Mouse (Mus musculus): ENCODE data around the gene Rptor. TPM values are rescaled to one million over a fixed set of nuclear protein-coding genes. Genes with fewer than 3 reads are reported as not detected.

Gene Rptor
- polyA plus RNA-seq, 1 experiment, result 34.4 TPM

DNA sequence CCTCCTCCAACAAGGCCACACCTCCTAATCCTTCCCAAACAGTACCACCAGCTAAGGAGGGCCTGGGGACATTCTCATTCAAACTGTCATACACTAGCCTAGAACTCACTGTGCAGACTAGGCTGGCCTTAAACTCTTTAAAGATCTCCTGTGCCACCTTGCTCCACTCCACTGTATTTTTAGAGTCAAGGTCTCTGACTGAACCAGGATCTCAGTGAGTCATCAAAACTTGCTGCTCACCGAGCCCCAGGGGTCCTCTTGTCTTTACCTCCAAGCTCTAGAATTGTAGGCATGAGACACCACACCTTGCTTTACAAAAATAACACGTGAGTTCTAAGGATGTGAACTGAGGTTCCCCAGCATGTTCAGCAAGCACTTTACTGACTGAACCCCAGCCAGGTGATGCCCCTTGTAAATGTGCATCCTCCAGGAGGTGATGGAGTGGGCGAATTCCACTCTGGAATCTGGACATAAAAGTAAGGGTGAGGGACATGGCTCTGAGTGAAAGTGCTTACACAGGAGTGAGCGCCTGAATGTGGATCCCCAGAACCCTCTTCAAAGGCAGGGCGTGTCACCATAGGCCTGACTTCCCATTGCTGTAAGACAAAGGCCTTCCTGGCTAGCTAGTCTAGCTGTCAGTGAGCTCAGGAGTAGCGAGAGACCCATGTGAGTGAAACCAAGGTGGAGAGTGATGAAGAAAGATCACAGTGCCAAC, 89.6 kb downstream of the Rptor start:
- DNase-seq (ENCODE audit: low read depth), result no peak
- no peak for TF ChIP-seq POLR2A (IDR thresholded peaks at IDR 0.05; ENCODE audit: borderline replicate concordance, extremely low read depth, insufficient read depth, insufficient read length, poor library complexity, severe bottlenecking)
- TF ChIP-seq CTCF (IDR thresholded peaks at IDR 0.05; ENCODE audit: borderline replicate concordance, extremely low read depth, insufficient read depth, insufficient read length), result no peak

DNA sequence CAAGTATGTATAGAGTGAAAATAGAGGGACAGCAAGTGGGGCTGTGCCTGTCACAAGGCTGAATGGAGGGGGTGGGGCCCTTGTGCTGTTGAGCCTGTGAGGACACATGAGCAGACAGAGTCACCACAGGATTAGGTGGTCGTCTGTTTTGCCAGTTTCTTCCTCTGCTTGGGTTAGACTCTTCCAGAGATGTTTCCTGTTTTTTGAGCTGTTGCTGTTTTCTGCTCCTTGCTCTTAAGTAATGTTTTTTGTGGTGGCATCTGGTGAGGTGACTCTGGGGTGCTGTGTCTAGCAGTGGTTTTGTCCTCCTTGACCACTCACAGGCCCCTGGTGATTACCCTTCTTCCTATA, 90.2 kb downstream of the Rptor start:
- TF ChIP-seq CTCF (IDR thresholded peaks at IDR 0.05; ENCODE audit: borderline replicate concordance, extremely low read depth, insufficient read depth, insufficient read length) (no peak), POLR2A (IDR thresholded peaks at IDR 0.05; ENCODE audit: borderline replicate concordance, extremely low read depth, insufficient read depth, insufficient read length, poor library complexity, severe bottlenecking) (no peak)

DNA sequence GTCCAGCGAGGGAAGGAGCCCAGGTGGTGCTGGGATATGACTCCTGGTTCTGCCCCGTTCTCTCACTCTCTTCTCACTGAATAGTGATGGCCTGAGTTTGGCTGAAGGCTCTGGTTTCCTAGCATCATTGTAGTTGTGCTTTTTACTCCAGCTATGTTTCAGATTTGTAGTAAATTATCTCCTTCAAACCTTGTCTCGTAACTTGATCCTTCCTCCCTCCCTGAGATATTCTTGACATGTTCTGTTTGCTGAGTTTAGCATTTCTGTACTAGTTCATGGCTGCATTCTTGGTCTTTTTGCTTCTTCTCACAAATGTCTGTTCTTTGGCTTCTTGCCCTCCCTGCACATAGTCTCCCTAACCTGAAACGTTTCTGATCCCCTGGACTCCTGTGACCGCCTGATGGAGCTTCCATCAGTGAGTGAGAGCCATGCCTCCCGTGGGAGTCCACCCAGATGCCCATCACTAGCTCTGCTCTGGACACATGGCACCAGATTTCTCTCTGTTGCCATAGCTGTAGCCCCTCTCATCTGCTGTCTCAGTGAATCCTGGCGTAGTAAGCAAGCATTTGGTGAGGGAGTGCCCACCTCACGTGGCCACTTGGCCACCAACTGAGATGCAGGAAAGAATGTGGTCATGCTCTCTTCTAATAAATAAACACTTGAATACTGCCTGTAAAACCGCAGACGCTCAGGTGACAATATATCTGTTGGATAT, 91.6 kb downstream of the Rptor start:
- no peak for DNase-seq (ENCODE audit: low read depth)
- TF ChIP-seq CTCF (IDR thresholded peaks at IDR 0.05; ENCODE audit: borderline replicate concordance, extremely low read depth, insufficient read depth, insufficient read length), result no peak

More for the DNA sequence above, 90.2 kb downstream of the Rptor start:
- no peak for DNase-seq (ENCODE audit: low read depth)

DNA sequence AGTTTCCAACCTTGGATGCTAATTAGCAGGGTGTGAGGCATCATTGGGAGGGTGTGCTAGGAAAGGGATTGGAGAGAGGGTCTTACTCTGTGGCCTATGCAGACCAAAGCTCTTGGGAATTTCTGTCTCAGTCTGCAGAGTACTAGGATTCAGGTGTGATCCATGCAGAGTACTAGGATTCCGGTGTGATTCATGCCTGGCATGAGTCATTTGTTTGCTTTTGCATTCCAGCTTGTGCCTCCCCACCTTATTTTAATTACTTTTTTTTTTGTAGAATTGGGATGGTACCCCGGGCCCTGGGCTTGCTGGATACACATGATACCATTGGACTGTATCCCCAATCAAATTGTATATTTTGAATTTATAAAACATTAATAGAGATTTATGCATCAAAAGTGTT, 93.7 kb downstream of the Rptor start:
- TF ChIP-seq CTCF (IDR thresholded peaks at IDR 0.05; ENCODE audit: borderline replicate concordance, extremely low read depth, insufficient read depth, insufficient read length) (no peak), POLR2A (IDR thresholded peaks at IDR 0.05; ENCODE audit: borderline replicate concordance, extremely low read depth, insufficient read depth, insufficient read length, poor library complexity, severe bottlenecking) (no peak)

DNA sequence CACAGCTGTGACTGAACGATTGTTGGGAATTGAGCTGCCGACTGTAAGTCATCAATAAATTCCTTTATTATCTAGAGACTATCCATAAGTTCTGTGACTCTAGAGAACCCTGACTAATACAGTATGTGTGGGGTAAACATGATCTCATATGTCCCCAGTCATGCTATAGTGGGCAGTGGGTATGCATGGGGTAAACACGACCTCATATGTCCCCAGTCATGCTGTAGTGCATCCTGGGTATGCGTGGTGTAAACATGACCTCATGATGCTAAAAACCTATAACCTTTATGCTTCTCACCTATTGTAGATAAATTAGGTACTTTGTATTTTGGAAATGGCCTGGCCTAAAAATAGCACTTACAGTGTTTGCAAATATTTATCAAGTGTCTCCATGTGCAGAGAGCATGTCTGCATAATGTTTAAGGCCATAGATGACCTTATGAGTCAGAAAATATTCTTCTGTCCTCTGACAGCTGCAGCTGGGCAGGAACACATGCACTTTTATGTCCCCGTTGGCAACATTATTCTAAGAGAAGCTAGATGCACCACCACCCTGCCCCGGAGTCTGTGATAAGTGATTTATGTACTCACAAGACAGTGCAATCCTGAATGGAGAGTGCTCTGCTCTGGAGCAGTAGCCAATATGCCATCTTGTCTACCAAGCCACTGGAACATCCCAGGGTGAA, 102.8 kb downstream of the Rptor start:
- no peak for TF ChIP-seq POLR2A (IDR thresholded peaks at IDR 0.05; ENCODE audit: borderline replicate concordance, extremely low read depth, insufficient read depth, insufficient read length, poor library complexity, severe bottlenecking)
- no peak for TF ChIP-seq CTCF (IDR thresholded peaks at IDR 0.05; ENCODE audit: borderline replicate concordance, extremely low read depth, insufficient read depth, insufficient read length)
- no peak for DNase-seq (ENCODE audit: low read depth)

More for the DNA sequence above, 93.7 kb downstream of the Rptor start:
- DNase-seq (ENCODE audit: low read depth), result no peak

DNA sequence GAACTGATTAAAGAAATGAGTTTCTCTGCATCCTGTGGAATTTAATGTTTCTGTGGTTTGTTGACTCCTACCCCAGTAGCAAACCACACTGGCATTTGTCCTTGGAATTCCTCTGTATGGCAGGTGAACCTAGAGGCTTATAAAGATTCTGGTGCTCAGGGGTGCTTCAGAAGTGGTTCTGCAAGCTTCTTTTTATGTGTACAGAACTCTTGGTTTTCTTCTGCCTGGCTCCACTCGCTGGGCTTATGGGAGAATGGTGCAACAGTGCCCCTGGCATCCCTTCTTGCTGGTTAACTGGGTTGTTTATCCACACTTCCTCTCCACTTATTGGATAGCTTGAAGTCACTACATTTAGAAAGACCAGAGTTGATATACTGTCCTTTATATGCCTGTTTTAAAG, 104.6 kb downstream of the Rptor start:
- TF ChIP-seq POLR2A (IDR thresholded peaks at IDR 0.05; ENCODE audit: borderline replicate concordance, extremely low read depth, insufficient read depth, insufficient read length, poor library complexity, severe bottlenecking) (no peak), CTCF (IDR thresholded peaks at IDR 0.05; ENCODE audit: borderline replicate concordance, extremely low read depth, insufficient read depth, insufficient read length) (no peak)
- DNase-seq (ENCODE audit: low read depth), result no peak

DNA sequence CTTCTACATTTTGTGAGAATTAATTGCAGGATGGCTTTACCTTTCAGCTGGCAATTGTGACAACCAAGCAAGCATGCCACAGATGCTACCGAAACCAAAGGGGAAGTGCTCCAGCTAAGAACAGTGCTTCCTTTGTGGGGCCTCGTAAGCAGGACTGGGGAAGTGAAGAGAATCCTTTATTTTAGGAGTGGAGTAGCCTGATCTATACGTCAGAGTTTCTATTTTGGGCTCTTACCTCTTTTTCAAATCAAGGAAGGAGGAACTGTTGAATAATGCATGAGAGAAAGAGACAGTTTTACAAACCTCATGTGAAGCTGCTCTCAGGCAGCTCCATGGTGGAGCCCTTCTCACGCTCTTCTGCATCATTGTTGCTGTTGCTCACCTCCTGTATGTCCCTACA, 106.5 kb downstream of the Rptor start:
- DNase-seq (ENCODE audit: low read depth), result peak; percentile 67
- TF ChIP-seq POLR2A (IDR thresholded peaks at IDR 0.05; ENCODE audit: borderline replicate concordance, extremely low read depth, insufficient read depth, insufficient read length, poor library complexity, severe bottlenecking) (no peak), CTCF (IDR thresholded peaks at IDR 0.05; ENCODE audit: borderline replicate concordance, extremely low read depth, insufficient read depth, insufficient read length) (no peak)

DNA sequence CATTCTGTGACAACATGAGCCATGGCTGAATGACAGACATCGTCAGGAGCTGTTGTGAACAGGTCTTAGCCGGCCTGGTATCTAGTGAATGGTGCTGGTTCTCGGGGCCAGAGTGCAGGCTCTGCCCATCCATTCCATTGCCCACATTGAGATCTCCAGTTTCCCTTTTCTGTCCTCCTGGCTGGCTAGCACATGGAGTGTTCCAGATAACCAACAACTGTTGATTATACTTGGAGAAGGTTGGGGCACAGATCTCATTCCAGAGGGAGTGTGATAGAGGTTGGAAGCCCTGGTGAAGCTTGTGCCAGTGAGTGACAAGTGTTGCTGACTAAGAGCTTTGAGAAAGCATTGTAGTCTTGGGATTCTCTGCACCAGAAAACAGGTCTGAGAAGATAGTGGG, 107.6 kb downstream of the Rptor start:
- TF ChIP-seq POLR2A (IDR thresholded peaks at IDR 0.05; ENCODE audit: borderline replicate concordance, extremely low read depth, insufficient read depth, insufficient read length, poor library complexity, severe bottlenecking), result no peak
- TF ChIP-seq CTCF (IDR thresholded peaks at IDR 0.05; ENCODE audit: borderline replicate concordance, extremely low read depth, insufficient read depth, insufficient read length), result no peak
- no peak for DNase-seq (ENCODE audit: low read depth)

DNA sequence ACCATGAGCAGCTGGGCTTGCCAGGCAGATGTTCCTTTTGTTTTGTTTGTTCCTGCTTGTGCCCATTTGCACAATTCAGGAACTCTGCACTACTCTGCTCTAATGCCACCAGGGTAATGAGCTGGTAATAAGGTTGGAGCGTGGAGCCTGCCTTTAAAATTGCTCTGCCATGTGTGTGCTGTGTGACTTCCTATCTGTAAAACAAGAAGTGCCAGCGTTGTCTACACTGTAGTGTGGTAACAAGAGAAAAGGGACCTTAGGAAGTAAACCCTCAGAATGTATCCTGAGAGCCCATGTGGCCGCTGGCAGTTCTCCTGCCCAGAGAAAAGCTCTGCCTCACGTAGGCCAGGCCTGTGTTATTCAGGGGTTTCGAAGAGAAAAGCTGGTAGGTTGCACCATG, 108.1 kb downstream of the Rptor start:
- DNase-seq (ENCODE audit: low read depth), result no peak
- TF ChIP-seq POLR2A (IDR thresholded peaks at IDR 0.05; ENCODE audit: borderline replicate concordance, extremely low read depth, insufficient read depth, insufficient read length, poor library complexity, severe bottlenecking) (no peak), CTCF (IDR thresholded peaks at IDR 0.05; ENCODE audit: borderline replicate concordance, extremely low read depth, insufficient read depth, insufficient read length) (no peak)

DNA sequence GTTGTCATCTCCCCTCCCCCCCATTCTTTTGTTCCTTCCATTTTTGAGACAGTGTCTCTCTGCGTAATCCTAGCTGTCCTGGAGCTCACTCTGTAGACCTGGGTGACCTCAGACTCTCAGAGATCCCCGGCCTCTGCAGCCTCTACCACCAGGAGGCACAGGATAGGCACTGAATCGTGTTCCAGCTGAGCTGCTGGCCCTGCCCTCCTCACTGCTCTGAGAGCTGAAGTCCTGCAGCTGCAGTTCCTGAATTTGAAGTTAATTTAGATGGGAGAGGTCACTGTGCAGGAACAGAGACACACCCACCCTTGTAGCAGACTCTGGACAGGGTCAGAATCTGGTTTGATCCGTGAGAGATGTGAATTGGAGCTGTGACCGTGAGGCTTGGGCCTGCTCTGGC, 112.7 kb downstream of the Rptor start:
- DNase-seq (ENCODE audit: low read depth), result no peak
- TF ChIP-seq POLR2A (IDR thresholded peaks at IDR 0.05; ENCODE audit: borderline replicate concordance, extremely low read depth, insufficient read depth, insufficient read length, poor library complexity, severe bottlenecking) (no peak), CTCF (IDR thresholded peaks at IDR 0.05; ENCODE audit: borderline replicate concordance, extremely low read depth, insufficient read depth, insufficient read length) (no peak)

DNA sequence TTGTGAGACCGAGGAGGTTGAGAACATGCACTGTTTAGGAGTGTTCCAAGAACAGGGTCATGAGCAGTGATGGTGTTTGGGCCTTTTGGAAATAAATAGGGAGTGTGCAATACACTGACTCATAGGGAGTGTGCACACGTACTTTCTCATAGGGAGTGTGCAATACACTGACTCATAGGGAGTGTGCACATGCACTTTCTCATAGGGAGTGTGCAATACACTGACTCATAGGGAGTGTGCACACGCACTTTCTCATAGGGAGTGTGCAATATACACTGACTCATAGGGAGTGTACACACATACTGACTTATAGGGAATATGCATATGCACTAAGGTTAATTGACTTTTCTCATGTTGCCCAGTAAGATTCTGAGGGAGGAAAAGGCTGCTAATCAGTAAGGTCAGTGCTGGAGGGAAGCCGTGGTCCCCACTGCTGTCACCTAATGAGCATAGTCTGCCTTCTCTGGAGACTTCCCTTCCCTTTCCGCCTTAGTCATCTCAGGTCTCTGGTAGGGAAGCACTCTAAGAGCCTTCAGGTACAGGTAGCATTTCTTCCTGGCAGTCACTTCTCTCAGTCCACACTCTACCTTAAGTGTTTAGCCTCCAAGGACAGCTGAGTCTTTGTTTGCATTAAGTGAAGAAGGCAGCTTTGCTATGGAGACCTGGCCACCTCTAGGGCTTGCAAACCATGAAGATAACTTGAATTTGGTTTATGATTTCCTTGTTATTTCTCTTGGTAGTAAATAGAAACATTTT, 113.3 kb downstream of the Rptor start:
- TF ChIP-seq CTCF (IDR thresholded peaks at IDR 0.05; ENCODE audit: borderline replicate concordance, extremely low read depth, insufficient read depth, insufficient read length) (no peak), POLR2A (IDR thresholded peaks at IDR 0.05; ENCODE audit: borderline replicate concordance, extremely low read depth, insufficient read depth, insufficient read length, poor library complexity, severe bottlenecking) (no peak)
- no peak for DNase-seq (ENCODE audit: low read depth)
